Mouse (Mus musculus): ENCODE data around the gene Nat8f2.
"Not testable (repeated sequence)": the region's sequence is repeated elsewhere in the genome, so short reads cannot be mapped to it uniquely, and the experiment has no call there.

Nat8f2 gene

GRCm38 (mm10) chr6:85863840-85864239 is 5.1 kb downstream of the Nat8f2 start:
- no peak for DNase-seq

- DNase-seq = no peak
Measured at GRCm38 (mm10) chr6:85863136-85863535, 5.8 kb downstream of the Nat8f2 start.

DNA sequence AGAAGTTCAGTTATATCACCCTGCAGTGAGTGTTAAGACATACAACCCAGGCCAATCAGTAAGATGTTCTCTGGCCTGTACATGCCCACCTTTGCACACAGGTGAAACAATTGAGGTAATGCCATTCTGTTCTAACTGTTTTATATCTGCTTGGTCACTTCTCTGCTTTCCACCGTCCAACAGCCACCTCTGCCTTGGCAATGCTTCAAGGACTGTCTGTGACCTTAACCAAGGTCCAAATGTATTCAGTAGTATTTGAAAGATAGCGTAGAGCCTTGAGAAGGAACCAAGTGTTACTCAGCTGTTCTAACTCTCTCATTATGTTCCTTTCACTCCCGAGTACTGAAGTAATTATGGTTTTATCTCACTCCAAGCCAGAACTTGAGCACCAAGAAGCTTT is 6.4 kb downstream of the Nat8f2 start:
- no peak for DNase-seq

GRCm38 (mm10) chr6:85861247-85861646 is 7.7 kb downstream of the Nat8f2 start:
- DNase-seq = no peak

- DNase-seq = peak; percentile 81
Measured at GRCm38 (mm10) chr6:85856194-85856678, 12.7 kb downstream of the Nat8f2 start.

- DNase-seq = no peak
Measured at GRCm38 (mm10) chr6:85853481-85853880, 15.5 kb downstream of the Nat8f2 start.

DNA sequence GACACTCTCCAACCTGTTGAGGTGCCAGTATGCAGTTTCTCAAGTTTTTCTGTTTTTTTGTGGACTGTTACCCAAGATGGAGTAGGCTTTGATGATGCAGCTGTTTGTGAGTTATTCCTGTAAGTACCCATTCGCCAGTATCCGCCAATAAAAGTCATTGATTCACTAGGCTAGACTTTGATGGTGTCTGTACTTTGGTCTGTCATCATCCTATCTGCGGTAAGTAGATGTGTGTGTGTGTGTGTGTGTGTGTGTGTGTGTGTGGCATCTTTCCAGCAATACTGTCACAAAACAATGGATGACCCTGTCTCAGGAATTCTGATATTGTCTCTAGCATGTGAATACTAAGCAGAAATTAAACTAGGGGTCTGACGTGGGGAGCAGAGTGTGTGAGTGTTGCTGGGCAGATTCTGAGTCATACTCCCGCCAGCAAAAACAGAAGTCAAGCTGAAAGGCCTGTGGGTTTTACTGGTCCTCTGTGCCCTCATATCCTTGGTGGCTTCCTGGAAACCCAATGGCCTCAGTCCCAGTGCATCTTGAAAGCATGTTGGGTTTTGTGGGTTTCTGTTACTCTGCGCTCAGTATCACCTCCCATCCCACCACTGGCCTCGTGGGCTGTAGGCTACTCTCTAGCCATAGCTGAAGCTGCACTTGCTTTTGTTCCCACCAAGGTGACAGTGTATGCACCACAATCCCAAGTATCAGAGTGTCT is 17.7 kb downstream of the Nat8f2 start:
- DNase-seq = no peak

DNA sequence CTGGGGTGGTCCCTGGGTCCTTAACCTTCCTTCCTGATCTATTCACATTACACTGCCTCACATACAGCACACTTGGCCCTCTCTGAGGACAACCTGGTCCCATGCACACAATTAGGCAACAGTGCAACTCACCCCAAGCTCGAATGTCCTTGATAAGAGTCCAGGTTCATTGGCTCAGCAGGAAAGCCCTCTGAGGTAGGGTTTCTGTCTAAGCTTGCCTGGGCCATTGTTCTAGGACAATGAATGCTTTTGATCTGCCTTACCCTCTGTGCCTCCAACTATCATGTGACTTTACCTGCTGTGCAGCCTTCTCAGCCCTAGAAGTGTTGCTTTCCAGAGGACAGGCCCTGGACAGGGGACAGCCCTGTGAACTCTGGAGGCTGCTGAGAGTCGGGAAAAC is 19.7 kb downstream of the Nat8f2 start:
- no peak for DNase-seq

- DNase-seq = no peak
Measured at GRCm38 (mm10) chr6:85848140-85848539, 20.8 kb downstream of the Nat8f2 start.

GRCm38 (mm10) chr6:85846921-85847320 is 22.0 kb downstream of the Nat8f2 start:
- DNase-seq = no peak

GRCm38 (mm10) chr6:85843677-85844458 is 25.1 kb downstream of the Nat8f2 start:
- DNase-seq = not testable (repeated sequence)

- DNase-seq = peak; percentile 45
Measured at GRCm38 (mm10) chr6:85839982-85840381, 29.0 kb downstream of the Nat8f2 start.

GRCm38 (mm10) chr6:85838674-85839073 is 30.3 kb downstream of the Nat8f2 start:
- no peak for DNase-seq

GRCm38 (mm10) chr6:85837307-85837706 is 31.7 kb downstream of the Nat8f2 start:
- not testable (repeated sequence) for DNase-seq

DNA sequence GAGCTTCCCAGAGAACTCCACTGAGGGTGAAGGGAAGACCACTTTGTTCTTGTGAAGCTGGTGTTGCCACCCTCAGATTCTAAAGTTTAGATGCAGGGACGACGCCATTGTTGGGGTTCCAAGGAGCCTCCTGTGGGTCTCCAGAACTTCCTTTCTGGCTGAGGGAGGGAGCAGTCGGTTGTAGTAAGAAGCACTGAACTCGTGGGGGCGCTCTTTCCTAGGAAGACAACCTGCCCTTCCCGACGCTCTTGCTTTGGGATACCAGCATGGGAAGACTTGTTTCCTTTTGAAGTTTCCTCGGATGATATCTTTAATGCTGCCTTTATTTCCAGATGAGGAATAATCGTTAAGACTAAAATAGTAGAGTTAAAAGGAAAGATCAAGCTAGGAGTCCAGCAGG is 32.1 kb downstream of the Nat8f2 start:
- not testable (repeated sequence) for DNase-seq

GRCm38 (mm10) chr6:85836098-85836497 is 32.9 kb downstream of the Nat8f2 start:
- not testable (repeated sequence) for DNase-seq

DNA sequence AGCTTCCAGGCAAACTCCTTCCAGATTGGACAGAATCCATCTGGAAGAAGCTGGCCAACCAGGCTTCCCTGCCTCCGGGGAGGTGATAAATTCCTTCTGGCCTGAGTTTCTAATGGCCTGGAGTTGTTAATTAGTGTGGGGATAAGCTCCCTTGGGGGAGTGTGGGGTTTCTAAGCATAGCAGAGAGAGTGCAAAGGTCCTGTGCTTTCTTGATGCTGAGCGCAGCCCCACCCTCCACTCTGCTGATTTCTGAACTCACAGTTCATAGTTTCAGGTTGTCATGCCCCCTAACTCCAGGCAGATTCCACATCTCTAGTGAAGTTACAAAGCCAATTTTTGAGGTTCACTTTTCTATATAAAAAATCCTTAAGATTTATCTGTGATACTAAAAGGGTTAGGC is 33.9 kb downstream of the Nat8f2 start:
- not testable (repeated sequence) for DNase-seq

- not testable (repeated sequence) for DNase-seq
Measured at GRCm38 (mm10) chr6:85834504-85835100, 34.4 kb downstream of the Nat8f2 start.

GRCm38 (mm10) chr6:85831796-85832321 is 37.1 kb downstream of the Nat8f2 start, which contains the start of gene Nat8:
Gene Nat8, minus strand, starts transcription at chr6:85832082.
- no peak for DNase-seq

GRCm38 (mm10) chr6:85829462-85829861 is 39.5 kb downstream of the Nat8f2 start:
- no peak for DNase-seq

- no peak for DNase-seq
Measured at GRCm38 (mm10) chr6:85825886-85826285, 43.1 kb downstream of the Nat8f2 start.

- DNase-seq = no peak
Measured at GRCm38 (mm10) chr6:85823382-85824090, 45.4 kb downstream of the Nat8f2 start.

DNA sequence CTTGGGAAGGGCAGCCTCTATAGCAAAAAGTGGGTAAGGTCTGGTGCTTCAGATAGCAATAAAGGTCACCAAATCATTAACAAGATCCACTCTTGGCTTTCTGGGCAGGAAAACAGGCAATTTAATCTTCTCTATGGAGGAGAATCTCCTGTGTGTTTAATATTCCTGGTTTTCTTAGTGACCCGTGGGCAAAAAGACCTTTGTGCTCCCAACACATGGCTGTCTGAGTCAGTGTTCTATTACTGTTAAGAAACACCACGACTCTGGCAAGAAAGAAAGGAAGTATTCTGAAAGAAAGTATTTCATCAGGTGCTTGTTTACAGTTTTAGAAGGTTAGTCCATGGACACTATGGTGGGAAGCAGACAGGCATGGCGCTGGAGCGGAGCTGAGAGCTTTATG is 46.7 kb downstream of the Nat8f2 start:
- no peak for DNase-seq

All from right cerebral cortex, adult 18-20 months (tissue).